Mouse (Mus musculus): ENCODE data around the gene Slc2a9.

Slc2a9 gene

GRCm38 (mm10) chr5:38366650-38367470 lies 136.1 kb downstream of the Slc2a9 start:
- DNase-seq: no peak

DNA sequence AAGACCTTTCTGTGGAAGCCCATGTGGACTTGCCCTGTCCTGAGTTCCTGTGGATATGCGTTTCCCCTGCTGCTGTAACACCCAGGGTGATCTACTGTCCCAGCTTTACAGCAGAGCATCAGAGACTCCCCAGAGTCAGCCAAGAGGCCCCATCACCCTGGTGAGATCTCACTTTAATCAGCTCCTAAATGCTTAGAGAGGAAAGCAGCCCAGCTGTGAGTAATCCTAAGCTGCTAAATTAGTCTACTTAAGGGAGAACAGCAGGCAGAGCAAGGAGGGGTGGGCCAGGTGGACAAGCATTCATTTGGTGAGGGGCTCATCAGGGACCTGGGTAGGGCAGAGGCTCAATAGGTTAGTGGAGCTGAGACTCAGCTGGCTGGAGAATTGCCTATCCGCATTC lies 137.4 kb downstream of the Slc2a9 start:
- no peak for DNase-seq

DNA sequence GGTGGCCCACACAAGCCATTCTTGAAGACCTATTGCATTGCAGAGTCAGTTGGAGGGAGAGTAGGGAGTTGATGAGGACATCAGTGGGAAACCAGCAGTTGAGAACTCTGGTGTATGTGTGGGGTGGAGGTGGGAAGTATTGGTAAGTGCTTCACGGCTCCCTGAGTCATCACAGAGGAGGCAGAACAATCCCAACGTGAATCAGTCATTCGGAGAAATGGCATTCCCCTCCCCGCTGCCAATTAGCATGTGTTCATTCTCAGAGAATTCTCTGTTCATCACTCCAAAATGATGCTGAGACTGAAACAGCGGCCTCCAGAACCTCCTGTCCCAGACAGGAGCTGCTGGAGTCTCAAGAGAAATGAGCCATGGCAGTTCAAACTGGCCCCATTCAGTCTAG lies 138.5 kb downstream of the Slc2a9 start:
- DNase-seq: peak; percentile 56

DNA sequence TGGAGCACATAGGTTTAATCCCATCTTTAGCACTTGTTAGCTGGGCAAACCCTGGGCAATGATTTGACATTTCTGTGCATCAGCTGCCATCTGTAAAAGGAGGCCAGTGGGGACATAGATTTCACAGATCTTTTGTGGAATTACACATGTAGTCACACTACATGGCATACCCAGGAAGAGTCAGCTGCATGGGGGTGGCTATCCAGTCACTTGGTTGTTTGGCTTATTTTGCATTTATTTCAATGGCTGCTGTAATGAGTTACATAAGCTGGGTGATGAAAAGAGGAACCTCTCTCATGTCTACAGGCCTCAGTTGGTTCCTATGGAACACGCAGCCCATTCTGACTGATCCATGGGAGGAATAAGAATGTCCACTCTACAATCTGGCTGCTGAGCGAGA lies 143.2 kb downstream of the Slc2a9 start:
- DNase-seq: no peak

DNA sequence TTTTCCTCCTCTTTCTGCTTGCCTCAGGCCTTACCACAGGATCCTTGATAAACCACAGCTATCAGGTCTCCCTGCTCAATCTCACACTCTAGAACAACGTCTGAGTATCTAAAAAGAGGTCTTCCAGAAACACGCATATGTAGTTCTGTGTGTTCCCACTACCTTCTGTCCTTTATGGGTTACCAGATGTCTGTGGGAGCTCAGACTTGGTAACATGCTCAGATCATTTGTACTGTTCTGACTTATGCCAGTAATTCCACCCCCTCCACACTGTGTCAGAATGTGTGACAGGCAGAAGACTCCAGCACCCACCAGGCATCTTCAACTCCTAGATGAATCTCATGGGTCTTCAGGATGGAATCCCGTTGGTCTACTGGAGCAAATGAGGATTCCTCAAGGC lies 146.0 kb downstream of the Slc2a9 start:
- DNase-seq: no peak

DNA sequence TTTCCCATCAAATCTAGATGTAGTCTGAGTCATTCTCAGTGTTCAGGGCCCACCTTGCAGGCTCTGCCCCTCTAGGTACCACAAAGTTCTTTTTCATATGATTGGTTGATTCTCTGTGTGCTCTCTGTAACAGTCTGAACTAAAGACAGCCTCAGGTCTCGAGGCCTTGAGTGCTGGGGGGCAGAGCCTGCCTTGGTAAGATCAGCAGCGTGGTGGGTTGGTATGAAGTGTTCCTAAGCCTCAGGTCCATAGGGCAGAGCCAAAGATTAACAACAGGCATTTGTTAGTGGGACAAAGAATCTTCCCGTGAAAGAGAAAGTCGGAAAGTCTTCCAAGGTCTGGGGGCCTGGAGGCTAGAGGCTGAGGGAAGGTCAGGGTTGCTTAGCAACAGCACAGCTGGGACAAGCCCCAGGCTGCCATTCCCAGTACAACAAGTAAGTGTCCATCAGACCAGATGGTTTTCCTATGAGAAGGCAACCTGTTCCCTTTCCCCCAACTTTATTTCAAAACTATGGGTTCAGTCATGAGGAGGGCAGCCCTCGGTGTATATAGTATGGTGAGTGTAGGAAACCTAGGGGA lies 152.5 kb downstream of the Slc2a9 start:
- no peak for DNase-seq

DNA sequence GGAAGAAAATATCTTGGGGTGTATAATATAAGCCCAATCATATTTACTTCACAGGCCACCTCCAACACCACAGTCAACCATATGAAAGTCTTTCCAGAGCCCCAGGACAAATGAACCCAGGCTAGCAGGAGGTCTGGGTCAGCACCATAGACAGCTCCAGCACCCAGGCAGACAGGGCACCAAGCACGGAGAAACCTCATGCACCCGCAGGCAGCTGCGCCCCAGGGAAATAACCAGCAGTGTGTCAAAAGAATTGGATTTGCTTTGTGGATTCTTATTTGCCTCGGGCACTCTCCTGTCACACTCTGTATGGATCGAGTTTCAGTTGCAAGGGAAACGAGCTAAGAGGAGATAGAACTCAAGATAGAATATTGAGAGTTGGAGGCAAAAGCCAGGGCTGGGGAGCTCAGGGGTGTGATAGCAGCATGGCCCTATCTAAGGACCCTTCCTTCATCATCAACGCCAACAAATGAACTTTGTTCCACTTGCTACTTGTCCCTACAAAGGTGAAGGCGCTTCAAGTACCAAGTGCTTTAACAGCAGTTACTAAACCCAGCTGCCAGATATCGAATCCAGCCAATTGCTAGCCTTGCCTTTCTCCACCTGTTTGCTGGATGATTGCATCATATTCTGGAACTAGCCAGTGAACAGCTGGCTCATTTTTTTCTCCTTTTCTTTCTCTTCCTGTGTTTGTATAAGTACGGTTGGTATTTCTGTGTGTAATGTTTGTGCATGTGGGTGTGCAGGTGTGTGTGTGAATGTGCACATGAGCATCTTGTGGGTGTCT lies 156.1 kb downstream of the Slc2a9 start:
- DNase-seq: no peak

DNA sequence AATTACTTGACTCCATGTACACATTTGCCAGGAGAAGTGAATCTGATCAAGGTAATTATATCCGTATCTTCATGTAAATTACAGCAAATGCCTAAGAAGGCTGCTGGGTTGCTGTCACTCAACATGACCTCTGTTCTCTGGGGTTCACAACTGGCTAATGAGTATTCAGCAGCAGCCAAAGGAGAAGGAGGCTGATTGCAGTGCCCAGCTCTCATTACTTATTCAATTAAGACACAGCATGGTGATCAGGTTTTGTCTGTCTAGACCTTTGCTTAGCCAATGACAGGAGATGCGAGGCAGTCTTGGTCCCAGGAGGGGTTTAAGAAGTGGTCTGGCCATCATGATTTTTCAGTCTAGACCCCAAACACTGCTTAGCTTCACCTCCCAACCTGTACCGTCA lies 159.8 kb downstream of the Slc2a9 start:
- DNase-seq: no peak

DNA sequence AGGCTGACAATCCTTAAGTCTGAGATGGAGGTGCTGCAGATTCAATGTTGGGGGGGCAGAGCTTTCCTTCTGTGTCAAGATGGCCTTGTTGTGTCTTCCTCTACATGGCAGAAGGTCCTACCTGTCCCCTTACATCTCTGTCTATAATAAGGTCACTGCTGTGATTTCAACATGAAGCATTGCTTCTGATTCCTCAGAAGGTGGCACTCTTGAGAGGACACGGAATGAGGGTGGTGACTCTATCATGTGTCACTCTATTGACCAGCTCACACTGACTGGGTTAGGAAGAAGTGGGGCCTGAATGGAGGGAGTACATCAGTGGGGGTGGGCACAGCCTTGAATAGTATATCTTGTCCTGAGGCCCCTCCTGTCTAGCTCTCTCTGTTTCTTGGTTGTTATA lies 168.4 kb downstream of the Slc2a9 start:
- DNase-seq: no peak

- no peak for DNase-seq
These were observed 169.6 kb downstream of the Slc2a9 start for GRCm38 (mm10) chr5:38333381-38333780.

DNA sequence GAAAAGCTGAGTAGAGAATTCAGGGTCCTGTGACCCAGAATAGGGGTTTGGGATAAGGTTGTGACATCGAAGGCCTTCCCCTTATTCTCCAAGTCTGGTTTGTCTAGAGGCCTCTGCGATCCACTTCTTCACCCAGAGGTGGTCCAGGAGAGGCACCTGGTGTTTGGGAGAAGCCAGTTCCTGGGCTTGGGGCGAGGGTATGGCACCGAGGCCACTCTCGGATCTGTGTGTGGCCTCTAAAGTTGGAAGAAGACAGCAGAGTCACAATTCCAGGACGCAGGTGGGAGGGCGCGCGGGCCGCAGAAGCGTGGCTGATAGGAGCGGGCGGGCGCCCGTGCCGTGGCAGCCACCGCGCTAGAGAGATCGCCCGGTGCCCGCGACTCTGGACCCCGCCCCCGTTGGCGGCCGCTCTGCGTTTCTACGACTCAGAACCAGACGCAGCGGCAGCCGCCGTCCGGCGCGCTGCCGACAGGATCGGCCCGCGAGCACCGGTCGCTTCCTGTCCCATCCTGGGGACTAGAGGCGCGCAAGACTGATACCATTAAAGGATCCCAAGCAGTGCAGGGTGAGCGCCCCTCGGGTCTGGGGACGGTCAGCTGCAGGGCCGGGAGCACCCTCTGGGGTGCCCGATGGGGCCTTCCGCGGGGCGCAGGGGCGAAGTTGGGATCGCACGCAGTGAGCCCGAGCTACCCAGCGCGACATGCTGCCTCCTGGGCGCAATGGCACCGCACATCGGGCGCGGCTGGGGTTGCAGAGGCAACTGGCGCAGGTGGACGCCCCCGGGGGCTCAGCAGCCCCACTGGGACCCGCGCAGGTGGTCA lies 183.8 kb downstream of the Slc2a9 start, which contains the start of gene Drd5:
Drd5 (plus strand) TSS at position 402 of the 821 bp plus-strand sequence.
- peak; percentile 18 for DNase-seq

GRCm38 (mm10) chr5:38309795-38310194 lies 193.1 kb downstream of the Slc2a9 start:
- no peak for DNase-seq

- peak; percentile 32 for DNase-seq
These were observed 194.1 kb downstream of the Slc2a9 start for GRCm38 (mm10) chr5:38308873-38309272.

GRCm38 (mm10) chr5:38307255-38308101 lies 195.5 kb downstream of the Slc2a9 start:
- peak; percentile 85 for DNase-seq

DNA sequence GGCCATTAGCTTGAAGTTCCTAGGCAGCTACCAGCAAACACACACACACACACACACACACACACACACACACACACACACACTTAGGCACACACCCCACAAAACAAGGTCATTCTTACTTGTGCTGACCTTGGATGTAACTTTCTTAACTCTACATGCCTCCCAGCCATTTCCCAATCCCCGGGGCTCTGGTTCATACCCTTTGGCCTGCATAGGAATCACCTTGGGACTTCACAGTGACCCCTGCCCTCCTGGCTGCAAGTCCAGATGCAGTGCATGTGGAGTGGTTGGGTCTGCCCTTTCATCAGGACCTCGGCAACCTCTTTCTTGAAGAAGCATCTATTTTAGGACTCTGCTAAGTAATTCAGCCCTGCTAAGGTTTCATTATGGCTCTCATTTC lies 197.7 kb downstream of the Slc2a9 start:
- no peak for DNase-seq

- DNase-seq: no peak
These were observed 200.3 kb downstream of the Slc2a9 start for GRCm38 (mm10) chr5:38302651-38303050.

- no peak for DNase-seq
These were observed 201.1 kb downstream of the Slc2a9 start for GRCm38 (mm10) chr5:38301761-38302411.
